Mouse (Mus musculus): ENCODE data around the gene Rdh19.
A peak's percentile ranks its signal among the peaks of the same experiment; 100 is the strongest.
"Not testable (repeated sequence)": the region's sequence is repeated elsewhere in the genome, so short reads cannot be mapped to it uniquely, and the experiment has no call there.

Rdh19 gene

DNA sequence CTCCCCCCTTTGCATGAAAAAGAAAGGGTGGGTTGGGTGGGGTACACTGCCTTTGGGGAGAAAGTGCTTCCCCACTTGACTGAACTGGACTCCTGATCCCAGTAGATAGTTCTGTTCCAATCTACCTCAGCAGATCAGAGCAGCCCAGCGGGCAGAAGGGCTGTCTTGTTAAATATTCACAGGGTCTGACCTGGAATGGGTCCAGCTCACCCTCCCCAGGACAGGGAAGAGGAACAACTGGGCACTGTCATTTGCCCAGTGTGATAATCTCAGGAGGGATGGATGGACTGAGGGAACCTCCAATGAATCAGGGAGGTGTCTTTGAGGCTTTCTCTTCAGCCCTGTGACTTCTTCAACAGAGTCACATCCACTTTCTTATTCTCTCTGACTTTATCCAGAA lies 1.6 kb upstream of the Rdh19 start:
- H3K27me3 ChIP-seq (ENCODE audit: control insufficient read depth, insufficient read depth, low read length, poor library complexity, severe bottlenecking): no peaks in the 10 kb centered on the region
- DNase-seq (ENCODE audit: low read depth, low spot score): no peak
- no peaks in the 10 kb centered on the region for H3K36me3 ChIP-seq (ENCODE audit: control insufficient read depth, insufficient read depth, low read length, poor library complexity, severe bottlenecking)

DNA sequence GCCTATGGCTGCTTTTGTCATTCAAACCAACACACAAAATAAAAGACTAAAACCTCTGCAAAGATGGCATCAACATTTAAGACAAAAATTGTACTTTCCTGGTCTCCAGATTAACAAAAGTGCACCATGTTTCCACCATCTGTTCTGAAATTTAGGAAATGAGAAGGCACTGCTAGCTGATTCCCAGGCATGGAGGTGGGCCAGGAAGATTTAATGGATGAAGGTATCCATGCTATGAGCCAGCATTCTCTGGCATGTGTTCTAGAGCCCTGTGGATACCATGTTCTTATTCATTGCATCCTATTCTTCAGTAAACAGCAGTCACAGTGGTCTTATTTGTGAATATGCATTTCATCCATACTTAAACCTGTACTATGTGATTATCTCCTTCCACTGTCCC lies 6.6 kb downstream of the Rdh19 start:
- no peak for DNase-seq (ENCODE audit: low read depth, low spot score)
- no peaks in the 10 kb centered on the region for H3K27me3 ChIP-seq (ENCODE audit: control insufficient read depth, insufficient read depth, low read length, poor library complexity, severe bottlenecking)

DNA sequence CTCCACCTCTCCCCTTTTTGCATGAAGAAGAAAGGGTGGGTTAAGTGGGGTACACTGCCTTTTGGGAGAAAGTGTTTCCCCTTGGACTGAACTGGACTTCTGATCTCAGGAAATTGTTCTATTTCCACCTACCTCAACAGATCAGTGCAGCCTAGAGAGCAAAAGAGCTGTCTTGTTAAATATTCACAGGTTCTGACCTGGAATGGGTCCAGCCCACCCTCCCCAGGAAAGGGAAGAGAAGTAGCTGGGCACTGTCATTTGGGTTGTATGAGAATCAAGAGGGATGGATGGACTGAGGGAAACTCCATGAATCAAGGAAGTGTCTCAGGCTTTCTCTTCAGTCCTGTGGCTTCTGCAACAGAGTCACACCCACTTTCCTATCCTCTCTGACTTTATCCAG lies 15.2 kb downstream of the Rdh19 start:
- H3K27me3 ChIP-seq (ENCODE audit: control insufficient read depth, insufficient read depth, low read length, poor library complexity, severe bottlenecking): no peaks in the 10 kb centered on the region
- DNase-seq (ENCODE audit: low read depth, low spot score): no peak
- no peaks in the 10 kb centered on the region for H3K36me3 ChIP-seq (ENCODE audit: control insufficient read depth, insufficient read depth, low read length, poor library complexity, severe bottlenecking)

More for the DNA sequence above, 6.6 kb downstream of the Rdh19 start:
- H3K36me3 ChIP-seq (ENCODE audit: control insufficient read depth, insufficient read depth, low read length, poor library complexity, severe bottlenecking): no peaks in the 10 kb centered on the region

DNA sequence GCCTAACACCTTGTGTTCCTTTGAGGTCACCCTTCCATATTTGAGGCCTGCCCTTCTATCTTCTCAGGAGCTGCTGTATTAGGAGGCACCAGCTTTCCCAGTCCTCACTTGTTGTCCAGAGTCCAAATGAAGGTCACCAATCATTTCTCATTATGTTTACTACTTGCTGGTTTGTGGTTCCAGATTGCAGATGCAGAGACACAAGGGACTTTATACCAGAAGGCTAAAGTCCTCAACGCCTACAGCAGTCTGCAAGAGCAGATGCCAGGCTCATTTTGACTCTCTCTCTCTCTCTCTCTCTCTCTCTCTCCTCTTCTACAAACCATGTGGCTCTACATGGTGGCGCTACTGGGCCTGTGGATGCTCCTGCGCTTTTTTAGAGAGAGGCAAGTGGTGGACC lies 16.5 kb downstream of the Rdh19 start, which contains the start of gene Rdh16f2:
Gene Rdh16f2, plus strand, starts transcription at position 243 of the 400 bp plus-strand sequence.
- DNase-seq (ENCODE audit: low read depth, low spot score): no peak
- no peaks in the 10 kb centered on the region for H3K27me3 ChIP-seq (ENCODE audit: control insufficient read depth, insufficient read depth, low read length, poor library complexity, severe bottlenecking)
- no peaks in the 10 kb centered on the region for H3K36me3 ChIP-seq (ENCODE audit: control insufficient read depth, insufficient read depth, low read length, poor library complexity, severe bottlenecking)

DNA sequence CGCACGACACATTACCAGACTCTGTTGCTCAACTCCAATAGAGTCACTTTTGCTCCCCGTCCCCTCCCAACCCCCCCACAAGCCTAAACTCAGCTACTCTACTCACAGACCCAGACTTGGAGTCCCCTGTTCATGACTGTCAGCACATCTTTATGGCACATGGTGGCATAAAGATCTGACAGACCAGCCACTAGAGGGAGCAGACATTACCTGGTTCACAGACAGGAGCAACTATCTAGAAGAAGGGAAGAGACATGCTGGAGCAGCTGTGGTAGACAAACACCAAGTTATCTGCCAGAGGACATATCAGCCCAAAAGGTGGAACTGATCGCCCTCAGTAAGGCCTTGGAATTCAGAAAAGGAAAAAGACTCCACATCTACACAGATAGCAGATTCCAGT lies 22.8 kb downstream of the Rdh19 start:
- no peaks in the 10 kb centered on the region for H3K27me3 ChIP-seq (ENCODE audit: control insufficient read depth, insufficient read depth, low read length, poor library complexity, severe bottlenecking)
- H3K36me3 ChIP-seq (ENCODE audit: control insufficient read depth, insufficient read depth, low read length, poor library complexity, severe bottlenecking): no peaks in the 10 kb centered on the region
- DNase-seq (ENCODE audit: low read depth, low spot score): peak; percentile 14

DNA sequence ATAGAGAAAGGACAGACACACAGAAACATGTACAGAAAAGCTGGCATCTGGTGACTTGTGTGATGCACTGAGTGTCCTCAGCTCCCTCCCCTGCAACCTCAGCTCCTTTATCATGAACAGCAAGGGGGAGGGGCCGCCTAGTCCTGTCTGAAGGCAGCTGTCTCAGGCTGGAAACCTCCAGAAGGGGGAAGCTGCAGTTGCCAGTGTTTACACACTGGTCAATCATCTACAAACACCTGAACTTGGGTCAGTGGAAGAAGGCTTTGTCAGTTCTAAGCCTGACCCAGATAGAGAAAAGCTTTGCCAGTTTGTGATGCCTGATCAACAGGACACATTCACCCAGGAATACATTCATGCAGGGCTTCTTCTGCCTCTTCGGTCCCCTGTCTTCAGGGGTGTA lies 28.0 kb downstream of the Rdh19 start:
- Histone ChIP-seq H3K36me3 (ENCODE audit: control insufficient read depth, insufficient read depth, low read length, poor library complexity, severe bottlenecking) (no peaks in the 10 kb centered on the region), H3K27me3 (ENCODE audit: control insufficient read depth, insufficient read depth, low read length, poor library complexity, severe bottlenecking) (no peaks in the 10 kb centered on the region)
- no peak for DNase-seq (ENCODE audit: low read depth, low spot score)

DNA sequence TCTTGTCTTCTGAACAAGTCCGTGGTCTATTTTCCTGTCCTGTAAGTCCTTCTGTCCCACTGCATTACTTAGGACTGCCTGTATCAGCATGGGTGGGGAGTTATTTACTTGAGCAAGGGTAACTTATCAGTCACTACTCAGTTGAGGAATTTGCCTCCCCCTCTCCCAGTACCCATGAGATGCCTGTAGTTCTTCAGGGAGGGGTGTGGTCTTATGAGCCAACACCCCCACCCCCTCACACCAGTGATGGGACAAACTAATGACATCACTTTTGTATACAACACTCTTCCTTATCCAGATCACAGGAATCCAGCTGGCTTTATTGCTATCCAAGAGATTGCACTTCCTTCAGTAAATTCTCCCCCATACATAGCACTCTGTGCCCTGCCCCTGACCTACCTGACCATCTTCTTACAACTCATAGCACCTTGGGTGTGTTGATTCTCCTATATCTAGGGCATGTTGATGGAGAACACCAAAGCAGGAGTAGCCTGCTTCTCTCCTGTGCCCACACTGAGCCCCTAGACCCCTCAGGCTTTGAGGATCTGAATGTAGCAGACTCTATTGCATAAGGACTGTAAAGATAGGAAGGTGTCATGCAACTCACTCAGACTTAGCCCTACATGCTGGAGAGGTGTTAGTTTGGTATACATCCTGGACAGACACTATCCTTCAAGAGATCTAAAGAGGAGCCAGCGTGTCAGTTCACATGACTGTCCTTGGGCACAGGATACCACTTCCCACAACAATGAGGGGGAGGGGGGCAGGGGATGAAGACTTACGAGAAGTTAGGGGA lies 28.7 kb downstream of the Rdh19 start:
- H3K27me3 ChIP-seq (ENCODE audit: control insufficient read depth, insufficient read depth, low read length, poor library complexity, severe bottlenecking): no peaks in the 10 kb centered on the region
- no peak for DNase-seq (ENCODE audit: low read depth, low spot score)
- H3K36me3 ChIP-seq (ENCODE audit: control insufficient read depth, insufficient read depth, low read length, poor library complexity, severe bottlenecking): no peaks in the 10 kb centered on the region

DNA sequence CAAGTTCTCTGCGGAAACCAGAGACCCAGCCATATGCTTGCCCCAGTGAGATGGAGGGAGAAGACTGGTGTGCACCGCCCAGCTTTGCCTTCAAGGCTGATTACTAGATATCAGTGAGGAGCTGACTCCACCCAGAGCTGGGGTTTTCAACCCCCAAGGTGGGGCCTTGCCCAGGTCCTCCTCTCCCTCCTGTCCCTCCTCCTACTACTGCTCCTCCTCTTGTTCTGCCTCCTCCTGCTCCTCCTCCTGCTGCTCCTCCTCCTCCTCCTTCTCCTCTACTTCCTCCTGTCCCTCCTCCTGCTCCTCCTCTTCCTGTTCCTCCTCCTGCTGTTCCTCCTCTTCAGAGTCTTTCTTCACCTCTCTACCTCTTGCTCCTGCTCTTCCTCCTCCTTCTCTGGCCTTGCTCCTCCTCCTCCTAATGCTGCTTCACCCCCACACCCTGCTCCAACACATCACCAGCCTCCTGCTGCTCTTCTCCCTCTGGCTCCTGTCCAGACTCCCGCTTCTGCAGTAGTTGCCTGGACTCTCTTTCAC lies 29.5 kb downstream of the Rdh19 start:
- no peak for DNase-seq (ENCODE audit: low read depth, low spot score)
- H3K27me3 ChIP-seq (ENCODE audit: control insufficient read depth, insufficient read depth, low read length, poor library complexity, severe bottlenecking): no peaks in the 10 kb centered on the region
- no peaks in the 10 kb centered on the region for H3K36me3 ChIP-seq (ENCODE audit: control insufficient read depth, insufficient read depth, low read length, poor library complexity, severe bottlenecking)

DNA sequence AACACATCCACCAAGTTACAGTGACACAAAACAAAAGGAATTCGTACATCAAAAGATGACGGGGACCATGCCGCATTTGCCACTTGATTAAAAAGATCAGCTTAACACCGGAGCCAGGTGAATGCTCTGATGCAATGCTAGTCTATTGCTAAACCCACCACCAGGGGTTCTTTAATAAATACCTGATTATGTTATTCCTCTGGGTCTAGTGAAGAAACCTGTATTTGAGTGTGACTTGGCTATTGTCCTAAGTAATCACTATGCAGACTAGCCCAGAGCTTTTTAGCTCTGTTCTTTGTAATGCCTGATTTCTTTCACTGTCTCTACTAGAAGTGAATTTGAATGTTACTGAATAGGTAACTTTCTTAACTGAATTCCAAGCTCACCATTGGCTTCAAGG lies 31.3 kb downstream of the Rdh19 start:
- no peak for DNase-seq (ENCODE audit: low read depth, low spot score)
- no peaks in the 10 kb centered on the region for H3K36me3 ChIP-seq (ENCODE audit: control insufficient read depth, insufficient read depth, low read length, poor library complexity, severe bottlenecking)
- H3K27me3 ChIP-seq (ENCODE audit: control insufficient read depth, insufficient read depth, low read length, poor library complexity, severe bottlenecking): no peaks in the 10 kb centered on the region

DNA sequence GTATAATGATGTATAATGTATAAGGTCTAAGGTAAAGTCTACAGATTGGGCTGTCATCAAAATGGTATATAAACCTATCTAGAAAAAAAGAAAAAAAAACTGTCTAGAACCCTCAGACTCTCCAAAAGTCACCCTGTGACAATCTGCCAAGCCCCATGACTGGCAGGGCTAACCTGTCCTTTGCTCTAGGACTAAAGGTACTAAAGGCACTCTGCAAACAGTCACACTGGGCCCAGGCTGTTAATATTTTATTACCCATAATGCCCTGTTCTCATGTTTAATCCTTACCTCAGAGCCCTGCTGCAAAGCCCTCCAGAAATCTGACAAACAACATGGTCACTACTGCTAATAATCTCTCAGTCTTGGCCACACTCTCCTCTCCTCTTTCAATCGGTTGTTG lies 36.8 kb downstream of the Rdh19 start:
- no peaks in the 10 kb centered on the region for H3K27me3 ChIP-seq (ENCODE audit: control insufficient read depth, insufficient read depth, low read length, poor library complexity, severe bottlenecking)
- H3K36me3 ChIP-seq (ENCODE audit: control insufficient read depth, insufficient read depth, low read length, poor library complexity, severe bottlenecking): no peaks in the 10 kb centered on the region
- DNase-seq (ENCODE audit: low read depth, low spot score): no peak

DNA sequence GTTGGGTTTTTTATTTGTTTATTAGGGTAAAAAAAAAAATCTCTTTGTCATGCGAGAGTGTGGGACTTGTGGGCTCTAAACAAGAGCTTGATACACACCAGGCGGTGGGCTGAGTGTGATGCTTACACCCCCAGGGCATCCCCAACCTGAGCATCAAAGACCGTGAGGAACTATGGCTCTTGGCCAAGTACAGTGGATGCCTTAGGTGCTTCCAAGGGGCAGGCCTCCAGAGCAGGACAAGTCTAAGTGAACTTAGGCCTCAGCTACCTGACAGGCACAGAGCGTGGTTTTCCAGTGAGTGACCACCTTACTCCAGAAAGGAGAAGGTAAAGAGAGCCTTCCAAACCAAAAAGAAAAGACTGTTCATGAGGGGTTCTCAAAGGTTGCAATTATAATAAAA lies 37.2 kb downstream of the Rdh19 start:
- no peak for DNase-seq (ENCODE audit: low read depth, low spot score)
- Histone ChIP-seq H3K36me3 (ENCODE audit: control insufficient read depth, insufficient read depth, low read length, poor library complexity, severe bottlenecking) (no peaks in the 10 kb centered on the region), H3K27me3 (ENCODE audit: control insufficient read depth, insufficient read depth, low read length, poor library complexity, severe bottlenecking) (no peaks in the 10 kb centered on the region)

DNA sequence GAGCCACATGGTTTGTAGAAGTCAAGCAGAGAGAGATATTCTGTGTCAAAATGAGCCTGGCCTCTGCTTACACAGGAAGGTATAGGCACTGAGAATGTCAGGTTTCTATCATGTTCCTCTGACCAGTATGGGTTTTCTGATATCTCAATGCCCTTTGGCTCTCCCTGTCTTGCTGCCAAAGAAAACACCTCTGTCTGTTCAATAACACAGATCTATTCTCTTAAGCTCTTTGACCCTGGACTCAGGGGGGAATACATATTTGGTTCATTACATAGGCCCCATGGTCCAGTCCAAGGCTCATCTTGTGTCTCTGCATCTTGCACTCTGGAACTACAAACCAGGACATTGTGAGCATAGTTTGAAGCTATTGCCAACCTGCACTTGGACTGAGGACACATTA lies 38.9 kb downstream of the Rdh19 start, which contains the start of gene Rdh7:
Gene Rdh7, minus strand, starts transcription at position 213 of the 400 bp plus-strand sequence.
- Histone ChIP-seq H3K27me3 (ENCODE audit: control insufficient read depth, insufficient read depth, low read length, poor library complexity, severe bottlenecking) (no peaks in the 10 kb centered on the region), H3K36me3 (ENCODE audit: control insufficient read depth, insufficient read depth, low read length, poor library complexity, severe bottlenecking) (no peaks in the 10 kb centered on the region)
- no peak for DNase-seq (ENCODE audit: low read depth, low spot score)

DNA sequence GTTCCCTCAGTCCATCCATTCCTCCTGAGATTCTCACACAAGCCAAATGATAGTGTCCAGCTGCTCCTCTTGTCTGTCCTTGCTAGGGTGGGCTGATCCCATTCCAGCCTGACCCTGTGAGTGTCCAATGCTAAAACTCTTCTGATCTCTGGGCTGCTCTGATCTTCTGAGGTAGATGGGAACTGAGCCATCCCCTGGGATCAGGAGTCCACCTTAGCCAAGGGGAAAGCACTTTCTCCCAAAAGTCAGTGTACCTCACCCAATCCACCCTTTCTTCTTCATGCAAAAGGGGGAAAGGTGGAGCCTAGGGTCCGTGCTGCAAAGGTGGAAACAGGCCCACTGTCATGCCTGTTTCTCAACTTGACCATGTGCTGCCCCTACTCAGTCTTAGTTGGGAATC lies 41.8 kb downstream of the Rdh19 start:
- H3K27me3 ChIP-seq (ENCODE audit: control insufficient read depth, insufficient read depth, low read length, poor library complexity, severe bottlenecking): no peaks in the 10 kb centered on the region

DNA sequence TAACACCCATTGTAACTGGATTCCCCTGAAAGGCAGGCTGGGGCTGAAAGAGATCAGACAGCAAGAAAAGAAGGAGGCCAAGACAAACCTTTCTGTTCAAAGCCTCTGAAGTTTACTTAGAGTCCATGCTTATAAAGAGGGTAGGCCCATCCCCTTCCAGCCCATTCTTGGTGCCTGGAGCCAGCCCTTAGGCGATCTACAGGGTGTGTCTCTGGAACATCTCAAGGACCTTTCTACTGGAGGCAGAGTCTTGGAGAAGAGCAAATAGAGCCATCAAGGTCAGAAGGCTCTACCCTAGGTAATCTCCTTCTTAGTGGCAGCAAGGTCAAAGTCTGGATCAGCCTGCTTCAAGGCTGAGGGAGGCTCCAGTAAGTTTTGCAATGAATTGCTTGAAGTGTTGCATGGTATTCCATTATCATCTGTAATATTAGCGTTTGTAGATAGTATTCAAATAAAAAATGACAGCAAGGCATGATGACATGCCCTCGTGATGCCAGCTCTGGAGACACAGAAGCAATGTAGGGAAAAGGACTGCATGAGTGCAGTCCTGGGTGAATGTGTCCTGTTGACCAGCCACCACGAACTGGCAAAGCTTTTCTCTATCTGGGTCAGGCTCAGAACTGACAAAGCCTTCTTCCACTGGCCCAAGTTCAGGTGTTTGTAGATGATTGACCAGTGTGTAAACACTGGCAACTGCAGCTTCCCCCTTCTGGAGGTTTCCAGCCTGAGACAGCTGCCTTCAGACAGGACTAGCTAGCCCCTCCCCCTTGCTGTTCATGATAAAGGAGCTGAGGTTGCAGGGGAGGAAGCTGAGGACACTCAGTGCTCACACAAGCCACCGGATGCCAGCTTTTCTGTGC lies 43.7 kb downstream of the Rdh19 start:
- not testable (repeated sequence) for DNase-seq (ENCODE audit: low read depth, low spot score); H3K27me3 ChIP-seq (ENCODE audit: control insufficient read depth, insufficient read depth, low read length, poor library complexity, severe bottlenecking); H3K36me3 ChIP-seq (ENCODE audit: control insufficient read depth, insufficient read depth, low read length, poor library complexity, severe bottlenecking)

More for the DNA sequence above, 41.8 kb downstream of the Rdh19 start:
- no peaks in the 10 kb centered on the region for H3K36me3 ChIP-seq (ENCODE audit: control insufficient read depth, insufficient read depth, low read length, poor library complexity, severe bottlenecking)
- no peak for DNase-seq (ENCODE audit: low read depth, low spot score)

DNA sequence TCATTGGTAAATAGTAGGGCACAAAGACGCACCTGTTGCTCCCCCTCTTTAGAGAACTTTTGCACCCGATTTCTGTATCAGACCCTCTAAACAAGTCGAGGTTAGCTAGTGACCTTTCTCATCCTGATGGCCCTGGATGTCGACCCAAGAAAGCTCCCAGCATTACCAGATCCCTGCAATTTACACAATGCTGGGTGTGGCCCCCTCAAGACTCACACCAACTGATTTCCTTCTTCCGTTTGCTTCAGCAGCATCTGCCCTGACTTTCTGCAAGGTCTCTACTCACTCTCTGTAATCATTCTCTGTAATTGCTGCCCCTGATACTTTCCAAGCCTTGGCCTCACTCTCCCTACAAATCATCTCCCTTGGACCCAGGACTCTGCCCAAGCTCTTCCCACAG lies 47.0 kb downstream of the Rdh19 start:
- H3K27me3 ChIP-seq (ENCODE audit: control insufficient read depth, insufficient read depth, low read length, poor library complexity, severe bottlenecking): no peaks in the 10 kb centered on the region
- DNase-seq (ENCODE audit: low read depth, low spot score): no peak
- no peaks in the 10 kb centered on the region for H3K36me3 ChIP-seq (ENCODE audit: control insufficient read depth, insufficient read depth, low read length, poor library complexity, severe bottlenecking)

All from splenic B cell, adult 2 months (primary cell).